Mouse (Mus musculus): ENCODE data around the gene Tmsb4x.

DNA sequence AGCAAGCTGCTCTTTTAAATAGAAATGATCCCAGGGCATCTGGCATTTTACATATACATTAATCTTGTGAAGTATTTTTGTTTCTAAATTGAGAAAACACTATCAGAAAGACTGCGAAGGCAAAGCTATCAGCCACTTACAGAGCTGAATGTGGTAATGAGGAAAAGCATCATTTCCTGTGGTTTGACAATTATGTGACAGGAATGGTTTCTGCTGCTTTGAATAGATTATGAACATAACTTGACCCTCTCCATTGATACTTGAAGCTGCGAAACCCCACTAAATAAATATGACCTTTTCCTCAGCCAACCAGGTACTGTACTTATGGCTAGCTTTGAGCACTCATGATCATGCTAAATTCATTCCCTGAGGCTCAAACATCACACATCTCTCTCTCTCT, 7.8 kb downstream of the Tmsb4x start:
- TF ChIP-seq CTCF (IDR thresholded peaks at IDR 0.05; ENCODE audit: low read depth, low read length) (no peak), POLR2A (IDR thresholded peaks at IDR 0.05; ENCODE audit: extremely low read depth, insufficient read depth, low read length) (no peak)
